Mouse (Mus musculus): ENCODE measurements around the gene Naaladl2.

Gene Naaladl2

DNA sequence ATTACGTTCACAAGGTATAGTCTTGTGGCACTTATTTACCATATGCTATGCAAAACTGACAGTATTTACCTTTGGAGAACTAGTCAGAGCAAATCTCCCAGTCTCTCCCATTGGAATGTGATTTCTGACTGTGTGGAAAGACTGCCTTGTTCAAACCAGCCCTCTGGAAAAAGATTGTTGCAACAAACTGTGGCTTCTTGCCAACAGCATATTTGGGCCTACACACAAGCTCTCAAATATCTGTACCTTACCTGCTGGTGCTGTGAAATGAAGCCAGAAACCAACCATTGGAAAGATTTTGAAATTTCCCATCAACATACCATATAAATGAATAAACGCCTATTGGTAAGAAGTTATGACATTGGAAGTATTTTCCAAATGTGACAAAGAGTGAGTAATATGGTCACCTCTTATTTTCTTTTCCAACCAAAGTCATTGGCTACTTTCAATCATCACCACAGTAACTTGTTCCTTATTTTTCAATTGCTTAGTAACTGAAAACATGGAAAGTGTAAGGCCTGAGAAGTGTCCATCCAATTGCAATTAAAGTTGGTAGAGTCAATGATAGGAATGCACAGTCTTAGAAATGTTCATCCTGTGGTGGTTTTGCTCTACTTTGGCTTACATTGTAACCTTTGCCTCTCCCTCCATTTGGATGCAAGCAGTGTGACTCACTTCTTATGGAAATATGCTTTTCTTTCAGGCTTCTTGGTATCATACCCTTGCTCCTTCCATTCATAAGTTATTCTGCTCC, 453.7 kb downstream of the Naaladl2 start:
- in situ Hi-C loops (cut with MboI, MseI), result no loop called here

DNA sequence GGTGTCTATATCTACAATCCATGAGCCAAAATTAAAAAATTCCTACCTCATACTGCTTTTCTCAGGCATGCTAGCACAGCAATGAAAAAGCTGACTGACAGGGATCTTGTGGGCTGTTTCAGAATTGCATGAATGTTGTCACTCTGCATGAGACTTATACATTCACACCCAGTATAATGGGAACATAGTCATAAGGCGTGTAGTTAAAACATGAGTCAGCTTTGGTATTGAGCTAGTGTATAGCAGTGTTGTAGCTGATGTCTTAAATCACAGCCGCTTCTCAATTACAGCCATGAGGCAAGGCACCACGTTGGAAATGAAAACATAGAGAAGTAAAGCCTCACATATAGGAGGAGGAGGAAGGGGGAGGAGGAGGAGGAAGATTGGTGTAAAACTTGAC, 473.6 kb downstream of the Naaladl2 start:
- in situ Hi-C loops (cut with MboI, MseI), result no loop called here

DNA sequence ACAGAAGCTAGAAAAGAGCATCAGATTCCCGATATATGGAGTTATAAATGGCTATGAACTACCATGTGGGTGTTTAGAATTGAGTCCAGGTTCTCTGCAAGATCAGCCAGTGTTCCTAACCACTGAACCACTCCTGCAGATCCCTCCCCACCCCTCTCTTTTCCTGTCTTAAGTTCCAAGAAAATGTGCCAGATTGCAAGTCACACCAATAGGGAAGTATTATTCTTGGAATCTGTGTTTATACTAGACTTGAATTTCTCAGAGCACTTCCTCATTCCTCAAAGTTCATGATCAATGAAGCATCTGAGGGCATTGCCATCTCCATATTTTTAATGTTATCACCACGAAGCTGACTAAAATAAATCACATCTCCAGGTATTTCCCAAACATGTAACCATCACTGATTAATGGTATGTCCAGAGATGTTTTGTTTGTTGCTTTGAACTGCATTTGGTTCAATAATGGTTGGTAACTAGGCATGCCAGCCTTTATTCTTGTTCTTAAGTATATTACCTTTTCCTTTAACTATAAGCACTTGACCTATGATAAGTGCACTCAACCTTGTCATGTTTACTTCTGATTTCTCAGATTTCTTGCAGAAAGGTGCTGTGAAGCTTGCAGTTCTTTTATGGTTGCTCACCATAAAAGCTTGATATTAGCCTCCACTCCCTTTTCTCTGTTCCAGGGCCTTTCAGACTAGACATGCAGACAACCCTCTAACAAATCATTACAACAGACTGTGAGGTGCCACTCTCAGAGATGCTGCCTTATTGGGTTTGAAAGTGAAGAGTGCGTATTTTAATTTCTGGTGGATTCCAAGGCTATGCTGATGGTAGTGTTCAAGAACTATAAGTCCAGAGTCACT, 475.8 kb downstream of the Naaladl2 start:
- in situ Hi-C loops (cut with MboI, MseI), result no loop called here

DNA sequence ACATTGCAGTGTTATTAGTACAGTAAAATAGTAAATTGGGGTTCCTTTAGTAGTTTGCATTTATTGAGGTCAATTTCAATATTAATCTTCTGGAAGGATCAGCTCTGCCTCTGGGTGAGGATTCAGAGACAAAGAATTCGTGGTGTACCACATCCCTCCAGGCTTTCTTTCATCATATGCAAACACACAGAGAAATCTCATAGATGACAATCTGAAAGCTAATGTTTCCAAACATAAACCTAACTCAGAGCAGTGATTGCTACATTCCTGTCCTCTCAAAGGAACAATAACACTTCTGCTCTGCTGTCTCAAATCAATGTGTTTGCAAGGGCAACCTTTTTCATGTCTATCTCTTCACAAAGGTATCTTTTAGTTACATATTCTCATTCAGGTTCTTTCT, 478.7 kb downstream of the Naaladl2 start:
- in situ Hi-C loops (cut with MboI, MseI), result no loop called here

DNA sequence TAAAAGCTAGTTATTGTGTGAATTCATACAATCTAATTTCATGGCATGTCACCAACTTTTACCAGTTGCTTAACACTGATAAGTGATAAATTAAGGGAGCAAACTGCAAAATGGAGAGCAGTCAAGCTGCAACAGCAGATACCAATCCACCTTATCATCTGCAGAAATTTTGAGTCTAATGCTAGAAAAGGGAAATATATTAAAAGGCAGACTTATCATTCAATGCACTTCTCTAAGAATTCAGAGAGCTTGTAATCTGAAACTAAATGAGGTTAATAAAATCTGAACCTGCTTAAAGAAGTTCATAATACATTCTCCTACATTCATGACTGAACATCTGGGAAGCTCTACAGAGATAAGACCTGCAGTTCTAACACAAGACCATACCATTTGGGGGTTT, 480.3 kb downstream of the Naaladl2 start:
- in situ Hi-C loops (cut with MboI, MseI), result no loop called here

DNA sequence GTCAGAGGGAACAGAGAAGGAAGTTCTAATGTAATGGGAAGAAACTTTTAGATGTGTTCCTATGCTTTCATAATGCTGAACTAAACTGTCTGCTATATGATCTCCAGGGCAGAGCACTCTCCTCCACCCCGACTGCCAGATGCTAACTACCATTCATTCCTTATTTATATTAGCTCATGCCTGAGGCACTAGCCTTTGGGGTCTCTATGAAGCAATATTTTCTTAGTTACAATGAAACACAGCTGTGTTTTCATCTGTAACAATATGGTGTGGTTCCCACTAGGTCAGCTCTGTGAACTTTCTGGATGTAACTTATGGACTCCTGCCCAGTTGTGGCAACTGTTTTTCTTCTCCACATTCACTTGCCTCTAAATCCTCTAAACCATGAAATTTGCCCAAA, 514.0 kb downstream of the Naaladl2 start:
- in situ Hi-C loops (cut with MboI, MseI), result no loop called here

DNA sequence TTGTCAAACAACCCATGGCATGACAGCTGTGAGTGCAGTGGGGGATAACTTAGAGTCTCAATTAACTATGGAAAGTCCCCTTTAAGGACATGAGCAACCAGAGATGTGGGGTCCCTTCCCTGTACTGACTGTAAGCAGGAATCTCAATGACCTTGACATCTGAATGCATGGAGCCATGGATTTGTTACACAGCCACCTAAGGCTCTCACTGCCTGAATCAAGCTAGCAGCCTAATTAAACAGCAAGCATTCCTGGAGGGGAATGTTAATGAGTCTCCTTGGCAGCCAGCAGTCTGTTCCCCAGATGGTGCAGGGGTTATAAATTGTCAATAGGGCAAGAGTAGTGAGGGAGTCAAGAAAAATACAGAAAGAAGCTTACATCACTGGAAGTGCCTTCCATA, 538.6 kb downstream of the Naaladl2 start:
- in situ Hi-C loops (cut with MboI, MseI), result no loop called here

DNA sequence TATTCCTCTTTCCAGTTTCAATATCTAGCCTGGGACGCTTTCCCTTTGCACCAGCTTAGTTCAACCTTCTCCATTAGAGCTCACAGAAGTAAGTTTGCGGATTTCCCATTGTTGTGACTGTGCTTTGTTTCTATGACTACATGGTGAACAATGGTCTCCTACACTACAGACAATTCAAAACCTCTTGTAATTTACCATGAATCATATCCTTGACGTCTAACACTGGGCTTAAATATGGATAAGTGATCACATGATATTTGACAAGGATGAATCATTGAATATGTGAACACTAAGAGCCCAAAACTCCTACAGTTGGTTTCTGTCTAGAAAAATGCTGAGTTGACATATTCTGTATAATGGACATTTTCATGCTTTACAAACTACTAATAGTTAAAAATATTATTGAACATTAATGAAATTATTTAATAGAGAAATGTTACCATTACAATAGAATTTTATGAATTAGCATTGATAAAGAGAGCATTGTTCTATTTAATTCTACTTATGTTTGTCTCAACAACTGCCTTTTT, 539.2 kb downstream of the Naaladl2 start:
- in situ Hi-C loops (cut with MboI, MseI), result no loop called here

DNA sequence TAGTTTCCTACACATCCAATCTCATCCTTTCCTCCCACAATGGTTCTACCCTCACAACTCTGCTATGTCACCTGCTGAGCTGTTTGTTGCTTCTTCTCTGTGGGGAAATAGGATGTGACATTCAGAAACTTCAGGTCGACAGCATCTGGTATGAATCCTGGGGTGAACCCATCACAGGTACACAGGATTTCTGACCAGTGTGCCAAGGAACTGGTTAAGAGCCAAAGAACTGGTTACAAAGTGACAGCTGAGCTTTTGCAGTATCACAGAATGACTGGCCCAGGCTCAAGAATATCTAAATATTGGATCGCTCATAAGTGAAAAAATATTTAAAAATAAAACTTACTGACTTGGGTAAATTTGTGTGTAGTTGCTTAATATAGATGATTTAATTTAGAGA, 548.6 kb downstream of the Naaladl2 start:
- in situ Hi-C loops (cut with MboI, MseI), result no loop called here

DNA sequence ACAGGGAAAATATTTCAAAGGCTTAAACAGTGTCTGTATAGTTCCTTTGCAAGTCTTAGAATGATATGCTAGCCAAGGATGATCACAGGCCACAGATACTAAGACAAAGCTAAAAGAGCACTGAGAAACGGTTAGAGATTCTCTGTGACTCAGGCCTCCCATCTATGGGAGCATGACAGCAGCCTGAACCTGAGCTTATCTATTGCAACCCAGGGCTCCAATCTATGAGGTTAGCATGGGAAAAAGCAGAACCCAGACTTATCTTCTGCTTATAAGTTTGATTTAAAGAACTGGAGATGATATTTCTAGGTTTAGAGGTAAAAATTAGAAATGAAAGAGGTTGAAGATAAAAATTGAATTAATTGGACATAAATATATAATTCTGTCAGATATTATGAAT, 587.4 kb downstream of the Naaladl2 start:
- in situ Hi-C loops (cut with MboI, MseI), result no loop called here

DNA sequence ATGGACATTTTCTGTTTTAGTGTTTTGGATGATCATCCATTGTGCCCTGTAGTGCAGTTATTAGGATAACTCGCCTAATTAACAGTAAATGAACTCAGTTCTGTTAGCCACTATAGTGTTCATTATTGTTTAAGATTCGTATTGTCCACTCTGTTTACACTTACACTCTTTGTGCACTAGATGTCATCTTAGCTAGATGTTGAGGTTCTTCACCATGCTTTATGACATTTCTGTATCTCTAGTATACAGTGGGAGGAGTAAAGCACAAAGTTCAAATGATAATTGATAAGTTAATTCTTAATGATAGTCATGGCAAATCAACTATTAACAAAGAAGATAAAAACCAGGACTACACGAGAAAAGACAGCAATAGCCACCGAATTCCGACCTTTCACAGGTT, 590.4 kb downstream of the Naaladl2 start:
- in situ Hi-C loops (cut with MboI, MseI), result no loop called here

DNA sequence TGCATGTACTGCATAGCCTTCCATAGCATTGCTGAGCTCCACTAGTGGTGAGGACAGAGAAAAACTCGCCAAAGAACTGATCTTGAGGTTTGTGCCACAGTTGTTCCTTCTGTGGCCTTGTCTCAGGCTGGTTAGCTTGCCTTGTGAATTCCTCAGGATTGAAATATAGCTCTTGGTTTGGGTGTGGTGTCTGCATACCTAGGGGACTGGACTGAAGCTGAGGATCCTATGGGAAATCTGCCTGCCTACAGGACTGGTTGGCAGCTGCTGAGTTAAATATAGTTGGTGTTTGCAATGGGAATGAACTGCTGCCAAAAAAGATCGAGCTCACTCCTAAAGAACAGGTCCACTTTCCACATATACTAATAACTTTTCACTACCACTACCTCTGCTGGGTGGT, 591.4 kb downstream of the Naaladl2 start:
- in situ Hi-C loops (cut with MboI, MseI), result no loop called here

DNA sequence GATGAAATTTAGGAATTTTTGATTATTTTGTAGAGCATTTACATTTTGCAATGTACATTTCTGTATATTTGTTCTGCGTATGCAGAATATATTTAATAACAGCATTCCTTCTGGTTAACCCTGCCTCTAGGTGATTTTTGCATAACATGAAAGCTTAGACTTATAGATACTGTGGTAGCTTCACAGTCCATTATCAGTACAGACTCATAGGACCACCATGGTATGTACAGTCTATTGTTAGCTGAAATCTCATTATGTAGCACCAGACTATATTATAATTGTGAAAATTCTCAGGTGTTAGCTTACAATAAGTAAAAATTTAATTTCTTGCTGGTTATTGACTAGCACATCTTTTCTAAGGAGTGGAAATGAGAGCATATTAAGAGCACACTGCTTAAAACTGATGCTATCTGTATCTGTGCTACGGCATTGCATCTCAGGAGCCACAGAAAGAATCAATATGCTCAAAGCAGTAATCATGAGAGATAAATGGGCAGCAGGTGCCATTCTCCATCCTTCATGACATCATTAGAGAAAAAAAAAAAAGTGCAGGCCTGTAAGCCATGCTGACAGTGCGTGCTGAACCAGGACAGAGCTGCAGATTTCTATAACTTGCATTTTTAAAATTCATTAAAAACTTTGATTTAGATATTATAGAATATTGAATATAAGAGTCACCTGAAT, 610.1 kb downstream of the Naaladl2 start:
- in situ Hi-C loops (cut with MboI, MseI), result no loop called here

DNA sequence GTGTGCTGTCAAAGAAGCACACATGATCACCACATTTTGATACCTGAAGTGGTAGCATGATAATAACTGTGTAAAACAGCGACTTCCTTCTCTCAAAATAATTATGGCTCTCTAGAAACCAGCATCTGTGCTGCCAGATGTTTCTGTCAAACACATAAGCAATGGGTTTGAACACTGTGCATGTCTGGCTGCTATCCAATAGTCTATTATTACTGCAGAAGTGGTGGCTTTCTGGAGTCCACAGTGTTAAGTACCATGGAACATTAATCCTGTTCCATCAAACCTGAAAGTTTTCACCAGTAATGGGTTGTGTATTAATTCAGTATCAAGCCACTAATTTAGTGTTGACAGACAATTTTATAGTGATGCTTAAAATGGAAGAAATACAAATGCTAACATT, 629.1 kb downstream of the Naaladl2 start:
- in situ Hi-C loops (cut with MboI, MseI), result no loop called here

DNA sequence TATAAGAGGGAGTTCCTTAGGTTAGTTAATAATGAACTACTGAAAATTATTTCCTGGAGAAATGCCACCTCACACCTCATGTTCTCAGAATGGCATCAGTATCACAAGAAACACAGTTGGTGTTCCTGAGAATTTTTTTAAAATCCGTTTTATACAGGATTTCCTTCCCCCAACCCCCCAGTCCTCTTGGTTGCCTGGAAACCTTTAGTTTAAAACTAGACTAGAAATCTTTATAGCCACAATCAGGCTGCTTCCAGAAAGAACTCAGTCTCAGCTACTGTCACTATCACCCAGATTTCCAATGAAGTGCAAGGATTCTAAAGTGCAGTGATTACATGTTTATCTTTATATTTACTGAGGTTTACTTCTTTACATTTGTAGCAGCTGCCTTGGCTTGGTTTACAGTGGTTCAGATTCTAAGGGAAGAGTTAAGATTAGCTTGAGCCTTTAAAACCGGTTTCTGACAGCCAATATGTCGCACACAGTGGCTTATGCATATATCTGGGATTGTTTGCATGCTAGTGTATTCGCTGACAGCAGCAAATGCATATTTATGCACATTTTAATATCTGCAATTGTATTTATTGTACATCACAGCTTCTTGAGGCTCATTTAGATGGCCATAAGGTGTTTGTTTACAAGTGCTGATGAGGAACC, 657.5 kb downstream of the Naaladl2 start:
- in situ Hi-C loops (cut with MboI, MseI), result no loop called here

DNA sequence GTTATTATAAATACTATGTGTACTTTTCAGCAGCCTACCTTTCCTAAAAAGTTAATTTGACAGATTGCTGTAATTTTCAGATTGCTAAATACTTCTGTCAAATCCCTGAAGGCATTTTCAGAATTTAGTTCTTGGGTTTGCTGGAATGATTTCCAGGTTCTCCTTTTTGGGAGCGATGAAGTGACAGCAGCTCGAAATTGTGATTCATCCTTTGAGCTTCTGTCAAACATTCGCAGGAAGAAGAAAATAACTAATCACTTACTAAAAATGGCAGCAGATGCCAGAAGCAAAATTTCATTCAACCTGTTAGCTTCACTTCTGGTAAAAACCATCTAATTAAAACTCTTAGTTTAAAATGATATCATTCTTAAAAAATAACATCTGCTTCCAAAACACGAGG, 680.1 kb downstream of the Naaladl2 start:
- in situ Hi-C loops (cut with MboI, MseI), result loop anchor here in 1 of 2 experiments (10.0 kb wide), 1 partner anchor 809 kb away; no protein-coding TSS in a partner anchor

DNA sequence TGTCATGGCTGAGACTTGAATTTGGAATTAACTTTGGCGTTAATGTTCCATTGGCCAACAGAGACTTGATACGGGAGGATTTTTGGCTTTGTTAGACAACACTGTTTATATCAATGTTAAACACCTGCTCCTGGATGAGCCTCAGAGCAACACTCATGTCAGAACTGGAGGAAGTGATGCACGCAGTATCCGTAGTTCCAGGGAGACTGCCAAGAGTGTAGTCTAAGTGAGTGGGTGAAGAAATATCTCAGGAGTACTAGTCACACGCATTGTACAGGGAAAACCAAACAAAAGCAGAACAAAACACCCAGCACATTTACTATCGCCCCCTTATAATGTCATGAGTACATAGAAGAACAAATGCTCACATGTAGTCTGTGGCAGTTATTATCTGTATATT, 703.4 kb downstream of the Naaladl2 start:
- in situ Hi-C loops (cut with MboI, MseI), result no loop called here

DNA sequence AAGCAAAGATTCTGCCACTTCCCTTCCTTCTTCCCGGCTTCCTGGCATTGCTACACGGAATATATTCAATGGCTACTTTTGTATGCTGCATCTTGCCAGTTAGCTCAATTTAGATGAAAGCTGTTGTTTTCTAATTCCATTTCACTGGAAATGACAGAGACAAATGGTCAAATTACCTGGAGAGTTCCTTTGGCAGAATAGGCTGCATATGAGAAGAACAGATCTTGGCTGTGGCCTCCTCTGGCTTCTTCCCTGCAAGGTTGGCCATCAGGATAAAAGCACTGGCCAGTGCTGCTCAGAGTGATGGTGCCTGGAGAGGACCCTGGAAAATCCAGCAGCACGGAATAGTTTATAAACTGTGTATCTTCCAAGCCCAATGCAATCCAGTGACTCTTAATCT, 711.3 kb downstream of the Naaladl2 start:
- in situ Hi-C loops (cut with MboI, MseI), result no loop called here

DNA sequence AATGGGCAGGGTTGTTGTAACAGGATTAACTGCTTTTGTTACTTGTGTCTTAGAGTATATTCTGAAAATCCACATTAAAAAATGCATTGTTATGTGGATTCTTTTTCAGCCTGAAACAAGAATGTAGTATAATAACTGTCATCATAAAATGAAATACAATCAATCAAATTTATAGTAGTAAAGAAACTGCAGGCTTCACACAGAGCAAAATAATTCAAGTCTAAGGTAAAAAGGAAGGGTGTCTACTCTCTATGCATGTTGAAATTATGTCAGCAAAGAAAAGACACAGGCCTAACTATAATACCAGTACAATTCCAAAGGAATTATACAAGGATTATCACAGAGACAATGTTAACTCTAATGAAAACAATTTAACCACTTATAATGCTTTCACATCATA, 752.3 kb downstream of the Naaladl2 start:
- in situ Hi-C loops (cut with MboI, MseI), result no loop called here

DNA sequence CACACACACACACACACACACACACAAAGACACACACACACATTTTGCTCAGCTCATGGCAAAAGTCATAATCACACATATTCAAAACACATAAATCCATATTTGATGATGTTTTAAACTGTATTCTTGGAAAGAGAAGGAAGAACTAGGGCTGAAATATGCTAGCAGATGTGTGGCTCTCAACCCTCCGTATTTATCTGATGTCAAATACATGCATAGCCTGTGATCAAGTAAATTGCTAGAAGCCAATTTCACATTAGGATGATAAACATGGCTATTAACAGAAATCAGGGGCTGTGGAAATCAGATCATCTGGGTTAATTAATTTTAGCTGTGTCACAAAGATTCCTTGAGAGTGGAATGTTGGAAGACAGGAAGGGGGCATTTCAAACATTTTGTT, 752.8 kb downstream of the Naaladl2 start:
- in situ Hi-C loops (cut with MboI, MseI), result no loop called here

DNA sequence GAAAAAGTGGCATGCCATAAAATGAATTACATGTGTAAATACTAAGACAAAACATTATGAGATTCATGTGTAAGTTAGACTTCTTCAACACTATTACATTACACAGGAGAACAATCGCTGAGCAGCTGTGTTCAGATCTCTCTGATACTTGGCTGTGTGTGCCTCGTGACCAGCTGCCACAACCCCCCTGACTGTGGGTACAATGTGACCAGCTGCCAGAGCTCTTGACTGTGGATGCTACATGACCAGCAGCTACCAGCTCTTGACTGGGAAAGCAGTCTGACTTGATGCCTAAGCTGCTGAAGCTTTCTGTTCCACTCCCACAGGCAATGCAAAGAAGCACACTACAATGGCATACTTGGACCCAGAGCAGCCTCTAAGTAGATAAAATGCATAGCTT, 789.1 kb downstream of the Naaladl2 start:
- in situ Hi-C loops (cut with MboI, MseI), result no loop called here
